Mouse (Mus musculus) subcutaneous adipose tissue, adult 2 months (tissue): ENCODE data around the gene Gm10352. TPM values are rescaled to one million over a fixed set of nuclear protein-coding genes. Genes with fewer than 3 reads are reported as not detected.

ENCODE experiments used
- polyA plus RNA-seq: library from polyadenylated mRNA; depleted of rRNA; stranded (reverse); fragments of >200 nt; gene quantifications from 2 replicates; pipeline ENCODE4 v1.2.3, GENCODE M21; 2012; ENCODE audit warnings: low replicate concordance; rRNA removed

The Gm10352 gene
- polyA plus RNA-seq, result not detected in 2 replicates

GRCm38 (mm10) chrY:2900689-2901088 lies at the start of gene Gm10352:
Gm10352 (plus strand) TSS chrY:2900989.

GRCm38 (mm10) chrY:2932282-2932681 lies 31.5 kb downstream of the Gm10352 start, which contains the start of gene Gm29289:
Gm29289 (plus strand) TSS chrY:2932582.

Other genes with a start within 250 kb of the Gm10352 start
- gene Sry, start 237.3 kb upstream of the Gm10352 start, polyA plus RNA-seq, result not detected in 2 replicates
- not detected in 2 replicates for gene H2al2b, start 180.3 kb upstream of the Gm10352 start, polyA plus RNA-seq
- not detected in 2 replicates for gene Gm4064, start 104.8 kb upstream of the Gm10352 start, polyA plus RNA-seq
- gene Rbmy, start 70.3 kb upstream of the Gm10352 start, polyA plus RNA-seq, result not detected in 2 replicates
- gene Gm10256, start 70.3 kb upstream of the Gm10352 start, polyA plus RNA-seq, result not detected in 2 replicates
- gene Gm29289, start 31.6 kb downstream of the Gm10352 start, polyA plus RNA-seq, result not detected in 2 replicates